Mouse (Mus musculus) heart, postnatal 0 days (tissue): ENCODE data around the gene Ninl. TPM values are rescaled to one million over a fixed set of nuclear protein-coding genes. Genes with fewer than 3 reads are reported as not detected.

Experiments
- ATAC-seq: fragments of 200-750 bp; cut with Nextera tagmentation; 2 replicates; pipeline ENCODE4 v1.8.0; 2017; ENCODE audit warnings: low read depth, moderate number of reproducible peaks, moderate library complexity; ENCODE audit not compliant: insufficient read depth
- DNase-seq: peaks from one replicate; pipeline ENCODE4 v3.0.0-alpha.2; 2016; ENCODE audit warnings: low spot score
- H3K27ac ChIP-seq: fragments of 300-500 bp; sonication (generic); 2 replicates; pipeline ENCODE4 v1.5.1; 2014; ENCODE audit warnings: low read depth, mild to moderate bottlenecking
- H3K27me3 ChIP-seq: fragments of 300-500 bp; sonication (generic); 2 replicates; pipeline ENCODE4 v1.6.1; 2014; ENCODE audit warnings: low read length, mixed read lengths; ENCODE audit not compliant: control insufficient read depth, insufficient read depth
- H3K36me3 ChIP-seq: fragments of 300-500 bp; sonication (generic); replicated peaks from 2 replicates; pipeline ENCODE4 v1.6.1; 2014; ENCODE audit warnings: low read length, mixed read lengths; ENCODE audit not compliant: control insufficient read depth, insufficient read depth
- H3K4me1 ChIP-seq: fragments of 300-500 bp; sonication (generic); 2 replicates; pipeline ENCODE4 v1.6.1; 2014; ENCODE audit warnings: antibody characterized with exemption; ENCODE audit not compliant: control insufficient read depth, insufficient read depth
- H3K4me2 ChIP-seq: fragments of 300-500 bp; sonication (generic); 2 replicates; pipeline ENCODE4 v1.6.1; 2014; ENCODE audit warnings: low read depth, mild to moderate bottlenecking, low read length, moderate library complexity
- H3K4me3 ChIP-seq: fragments of 300-500 bp; sonication (generic); 2 replicates; pipeline ENCODE4 v1.5.1; 2014; ENCODE audit warnings: low read depth, low read length
- H3K9ac ChIP-seq: fragments of 300-500 bp; sonication (generic); replicated peaks from 2 replicates; pipeline ENCODE4 v1.6.1; 2014; ENCODE audit warnings: low read depth, low read length, mixed read lengths
- H3K9me3 ChIP-seq: fragments of 300-500 bp; sonication (generic); replicated peaks from 2 replicates; pipeline ENCODE4 v1.6.1; 2016; ENCODE audit warnings: low read length; ENCODE audit not compliant: control insufficient read depth
- CTCF ChIP-seq: IDR thresholded peaks from 2 replicates; pipeline ENCODE4 v1.5.1; 2016; ENCODE audit warnings: antibody characterized with exemption, control low read depth, low read depth
- EP300 ChIP-seq: IDR thresholded peaks from 2 replicates; pipeline ENCODE4 v1.6.1; 2016; ENCODE audit warnings: antibody characterized with exemption, low read depth
- WGBS: fragments of 180-500 bp; shearing (Covaris S2); extraction: QIAGEN DNeasy Blood & Tissue Kit; methylation state at CpG from one replicate; pipeline ENCODE4 v1.1.7; 2014; 5-methylcytosine and 5-hydroxymethylcytosine counted together
- polyA plus RNA-seq: library from polyadenylated mRNA; unstranded; fragments of >200 nt; fragmentation: Nextera tagmentation; extraction: Ambion mirVana; gene quantifications from 2 replicates; pipeline ENCODE4 v1.2.1, GENCODE M21; 2015
- total RNA-seq: library from RNA; depleted of rRNA; stranded (reverse); fragments of >200 nt; gene quantifications from 2 replicates; pipeline ENCODE4 v1.2.3, GENCODE M21; 2014; ENCODE audit warnings: low replicate concordance

Ninl gene
- total and polyA plus RNA-seq, 2 experiments from 2014 or later, result 0.27 to 1.4 TPM

GRCm38 (mm10) chr2:151006281-151006945 is 32.8 kb downstream of the Ninl start:
- DNase-seq, result no peak
- no peak for ATAC-seq
- Histone ChIP-seq H3K4me1 (no peaks in the 10 kb centered on the region), H3K4me2 (no peak overlapping the region), H3K9ac (no peak overlapping the region), H3K27me3 (peaks cover 20% of the 10 kb centered on the region; the same call in 1 of the 2 replicates), H3K4me3 (no peak overlapping the region), H3K9me3 (no peaks in the 10 kb centered on the region), H3K36me3 (no peaks in the 10 kb centered on the region), H3K27ac (no peak overlapping the region)
- TF ChIP-seq EP300, result no peak
- no peak for TF ChIP-seq CTCF
- WGBS, result 73% methylated on average over 5 of the region's 5 CpGs

- Histone ChIP-seq H3K27me3 (peaks cover 20% of the 10 kb centered on the region; the same call in 1 of the 2 replicates), H3K27ac (peak overlapping the region; percentile 35; the same call in 1 of the 2 replicates), H3K4me2 (no peak overlapping the region), H3K9me3 (no peaks in the 10 kb centered on the region), H3K9ac (no peak overlapping the region), H3K4me3 (no peak overlapping the region), H3K36me3 (no peaks in the 10 kb centered on the region), H3K4me1 (no peaks in the 10 kb centered on the region)
- DNase-seq, result no peak
- no peak for ATAC-seq
- 75% methylated on average over 10 of the region's 10 CpGs for WGBS
- TF ChIP-seq CTCF (no peak), EP300 (no peak)
Observed at GRCm38 (mm10) chr2:151004390-151004789, 34.8 kb downstream of the Ninl start.

- no peak overlapping the region for H3K4me2 ChIP-seq
- TF ChIP-seq CTCF (no peak), EP300 (no peak)
- H3K27me3 ChIP-seq, result peaks cover 15% of the 10 kb centered on the region; the same call in 1 of the 2 replicates
- no peaks in the 10 kb centered on the region for H3K9me3 ChIP-seq
- WGBS, result 66% methylated on average over 6 of the region's 6 CpGs
- H3K4me3 ChIP-seq, result no peak overlapping the region
- H3K36me3 ChIP-seq, result no peaks in the 10 kb centered on the region
- H3K27ac ChIP-seq, result peak overlapping the region; percentile 35; the same call in 1 of the 2 replicates
- H3K4me1 ChIP-seq, result no peaks in the 10 kb centered on the region
- ATAC-seq, result no peak
- H3K9ac ChIP-seq, result no peak overlapping the region
- DNase-seq, result peak; percentile 46
Observed at GRCm38 (mm10) chr2:151003796-151004195, 35.4 kb downstream of the Ninl start.

GRCm38 (mm10) chr2:151001619-151002175 is 37.5 kb downstream of the Ninl start:
- no peaks in the 10 kb centered on the region for H3K4me1 ChIP-seq

GRCm38 (mm10) chr2:151000402-151001178 is 38.6 kb downstream of the Ninl start:
- TF ChIP-seq EP300, result no peak
- peak; percentile 87 for TF ChIP-seq CTCF
- H3K36me3 ChIP-seq, result no peaks in the 10 kb centered on the region
- H3K27ac ChIP-seq, result no peak overlapping the region
- H3K4me3 ChIP-seq, result no peak overlapping the region
- DNase-seq (peak; percentile 77), ATAC-seq (peak; percentile 83)
- WGBS, result 51% methylated on average over 7 of the region's 7 CpGs
- no peaks in the 10 kb centered on the region for H3K9me3 ChIP-seq
- H3K9ac ChIP-seq, result no peak overlapping the region
- no peaks in the 10 kb centered on the region for H3K4me1 ChIP-seq
- H3K27me3 ChIP-seq, result no peaks in the 10 kb centered on the region
- H3K4me2 ChIP-seq, result no peak overlapping the region

More at GRCm38 (mm10) chr2:151001619-151002175, 37.5 kb downstream of the Ninl start:
- no peaks in the 10 kb centered on the region for H3K27me3 ChIP-seq
- no peak overlapping the region for H3K27ac ChIP-seq
- 53% methylated on average over 5 of the region's 5 CpGs for WGBS
- ATAC-seq (no peak), DNase-seq (peak; percentile 24)
- H3K9ac ChIP-seq, result no peak overlapping the region
- no peaks in the 10 kb centered on the region for H3K9me3 ChIP-seq
- H3K36me3 ChIP-seq, result no peaks in the 10 kb centered on the region
- no peak overlapping the region for H3K4me2 ChIP-seq
- TF ChIP-seq EP300 (no peak), CTCF (0 out of 2 replicates have a peak, but pooled peaks have one; percentile 4)
- no peak overlapping the region for H3K4me3 ChIP-seq
